Mouse (Mus musculus): Measurements from ENCODE around the gene Ice1. TPM values are rescaled to one million over a fixed set of nuclear protein-coding genes. Genes with fewer than 3 reads are reported as not detected.

Ice1 gene
- total RNA-seq (2015; ENCODE audit: low replicate concordance) (8.4 and 14.4 TPM in 2 replicates), total RNA-seq (2017; ENCODE audit: low replicate concordance) (2.8 and 4.4 TPM in 2 replicates)

GRCm38 (mm10) chr13:70637282-70637661, at the start of gene Ice1:
Gene Ice1, minus strand, starts transcription at chr13:70637634.
- 0 out of 2 replicates have a peak, but pooled peaks have one; percentile 9 for ATAC-seq (replicated peaks; ENCODE audit: low FRiP score, poor library complexity, severe bottlenecking)

DNA sequence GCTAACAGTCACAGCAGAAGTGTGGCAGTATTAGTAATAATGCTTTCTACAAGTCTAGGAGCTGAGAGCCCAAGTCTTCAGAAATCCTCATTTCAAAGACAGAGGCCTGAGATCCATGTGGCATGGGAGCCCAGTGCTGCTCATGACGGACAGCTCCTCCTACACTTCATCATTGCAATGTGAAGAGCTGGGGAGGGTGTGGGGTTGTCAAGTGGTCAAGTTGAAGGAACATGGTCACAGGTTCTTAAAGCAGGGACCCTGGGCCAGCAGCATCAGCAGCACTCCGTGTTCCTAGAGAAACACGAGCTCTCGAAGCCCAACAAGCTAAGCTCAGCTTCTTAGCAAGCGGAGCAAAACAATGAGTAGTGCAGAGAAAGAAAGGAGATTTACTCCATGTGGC, 48.4 kb upstream of the Ice1 start:
- ATAC-seq (replicated peaks; ENCODE audit: low FRiP score, poor library complexity, severe bottlenecking), result no peak

- ATAC-seq (replicated peaks; ENCODE audit: low FRiP score, poor library complexity, severe bottlenecking), result no peak
Observed at GRCm38 (mm10) chr13:70684976-70685609, 47.7 kb upstream of the Ice1 start.

GRCm38 (mm10) chr13:70681411-70682183, 44.2 kb upstream of the Ice1 start:
- ATAC-seq (replicated peaks; ENCODE audit: low FRiP score, poor library complexity, severe bottlenecking), result no peak

DNA sequence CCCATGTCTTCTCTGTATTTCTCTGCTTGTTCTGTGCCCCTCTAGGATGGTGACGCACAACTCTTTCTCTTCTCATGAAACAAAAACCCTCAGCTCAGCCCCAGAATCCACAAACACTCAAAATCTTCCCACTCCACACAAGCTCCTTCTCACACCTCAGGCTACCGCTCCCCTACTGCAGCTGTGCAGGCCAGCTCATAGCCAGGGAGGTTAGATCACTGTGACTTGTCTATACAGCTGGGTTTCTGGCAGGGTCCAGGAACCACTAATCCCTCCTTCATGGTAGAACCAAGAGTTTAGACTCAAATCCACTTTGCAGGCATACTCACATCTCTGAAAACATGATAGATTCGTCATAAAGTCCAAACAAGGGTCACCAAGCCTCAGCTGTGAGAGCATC, 42.9 kb upstream of the Ice1 start:
- no peak for ATAC-seq (replicated peaks; ENCODE audit: low FRiP score, poor library complexity, severe bottlenecking)

- no peak for ATAC-seq (replicated peaks; ENCODE audit: low FRiP score, poor library complexity, severe bottlenecking)
Observed at GRCm38 (mm10) chr13:70677689-70678088, 40.3 kb upstream of the Ice1 start.

- no peak for ATAC-seq (replicated peaks; ENCODE audit: low FRiP score, poor library complexity, severe bottlenecking)
Observed at GRCm38 (mm10) chr13:70676243-70677183, 39.1 kb upstream of the Ice1 start.

GRCm38 (mm10) chr13:70674998-70675397, 37.6 kb upstream of the Ice1 start:
- no peak for ATAC-seq (replicated peaks; ENCODE audit: low FRiP score, poor library complexity, severe bottlenecking)

- ATAC-seq (replicated peaks; ENCODE audit: low FRiP score, poor library complexity, severe bottlenecking), result no peak
Observed at GRCm38 (mm10) chr13:70670080-70670479, 32.6 kb upstream of the Ice1 start.

- ATAC-seq (replicated peaks; ENCODE audit: low FRiP score, poor library complexity, severe bottlenecking), result no peak
Observed at GRCm38 (mm10) chr13:70659715-70660114, 22.3 kb upstream of the Ice1 start.

- ATAC-seq (replicated peaks; ENCODE audit: low FRiP score, poor library complexity, severe bottlenecking), result no peak
Observed at GRCm38 (mm10) chr13:70656741-70657140, 19.3 kb upstream of the Ice1 start.

DNA sequence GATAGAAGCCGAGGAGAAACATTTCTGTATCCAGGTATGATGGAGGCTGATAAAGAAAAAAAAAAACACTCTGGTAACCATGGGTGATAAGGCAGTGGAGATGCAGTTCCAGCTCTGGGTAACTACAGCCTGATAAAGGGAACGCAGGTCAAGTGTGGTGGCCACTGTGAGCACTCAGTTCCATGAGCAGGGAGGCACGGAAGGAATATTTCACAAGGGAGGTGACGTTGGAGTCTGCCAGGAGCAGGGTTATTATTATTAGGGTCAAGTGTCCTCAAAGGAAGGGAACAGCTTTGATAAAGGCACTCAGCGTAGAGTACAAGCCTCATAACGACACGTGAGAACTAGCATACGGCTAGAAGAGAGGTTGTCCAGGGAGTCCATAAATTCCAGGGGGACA, 18.9 kb upstream of the Ice1 start:
- ATAC-seq (replicated peaks; ENCODE audit: low FRiP score, poor library complexity, severe bottlenecking), result no peak

DNA sequence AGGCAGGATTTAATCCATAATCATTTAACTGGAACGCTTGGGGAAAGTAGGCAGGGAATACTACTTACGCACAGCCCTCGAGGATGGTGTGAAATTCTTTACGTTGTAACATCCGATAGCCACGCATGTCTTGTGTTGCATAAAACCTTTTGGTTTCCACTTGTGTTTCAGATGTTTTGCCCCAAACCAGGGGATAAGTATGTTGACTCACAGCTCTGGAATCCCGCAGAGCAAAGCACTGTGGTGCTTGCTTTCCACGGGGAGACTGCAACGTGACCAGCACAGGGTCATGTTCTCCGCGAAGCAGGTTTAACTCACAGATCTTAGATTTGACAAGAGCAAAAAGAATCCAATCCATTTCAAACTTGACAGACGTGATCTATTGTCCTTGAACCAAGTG, 18.1 kb upstream of the Ice1 start:
- no peak for ATAC-seq (replicated peaks; ENCODE audit: low FRiP score, poor library complexity, severe bottlenecking)

DNA sequence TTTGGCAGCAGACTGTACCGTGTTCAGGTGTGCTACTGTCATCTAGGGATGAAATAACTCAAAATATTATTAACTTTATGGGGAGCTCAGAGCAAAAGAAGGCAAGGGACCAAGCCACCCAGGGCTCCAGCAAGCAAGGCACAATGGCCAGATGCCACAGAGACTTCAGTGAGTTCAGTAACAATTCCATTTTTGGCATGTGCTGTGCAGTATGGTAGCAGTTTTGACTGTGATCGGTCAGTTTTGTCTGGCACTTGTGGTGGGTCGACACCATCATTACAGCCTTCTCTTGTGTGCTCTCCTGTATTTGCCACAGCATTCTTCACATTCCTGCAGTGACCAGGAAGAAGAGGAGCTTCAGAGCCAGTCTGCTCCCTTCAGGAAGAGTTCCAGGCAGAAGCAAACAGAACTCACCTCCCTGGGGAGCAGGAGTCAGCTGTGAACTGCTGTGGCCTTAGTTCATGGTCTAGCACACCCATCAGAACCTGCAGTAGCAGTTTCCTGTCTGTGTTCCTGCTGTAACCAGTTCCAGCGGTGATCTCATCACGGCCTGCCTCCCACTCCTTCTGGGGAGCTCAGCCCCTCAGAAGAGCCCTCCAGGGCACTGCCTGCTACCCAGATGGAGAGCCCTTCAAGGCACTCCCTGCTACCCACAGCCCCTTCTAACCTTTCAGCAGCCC, 16.8 kb upstream of the Ice1 start:
- ATAC-seq (replicated peaks; ENCODE audit: low FRiP score, poor library complexity, severe bottlenecking), result no peak

DNA sequence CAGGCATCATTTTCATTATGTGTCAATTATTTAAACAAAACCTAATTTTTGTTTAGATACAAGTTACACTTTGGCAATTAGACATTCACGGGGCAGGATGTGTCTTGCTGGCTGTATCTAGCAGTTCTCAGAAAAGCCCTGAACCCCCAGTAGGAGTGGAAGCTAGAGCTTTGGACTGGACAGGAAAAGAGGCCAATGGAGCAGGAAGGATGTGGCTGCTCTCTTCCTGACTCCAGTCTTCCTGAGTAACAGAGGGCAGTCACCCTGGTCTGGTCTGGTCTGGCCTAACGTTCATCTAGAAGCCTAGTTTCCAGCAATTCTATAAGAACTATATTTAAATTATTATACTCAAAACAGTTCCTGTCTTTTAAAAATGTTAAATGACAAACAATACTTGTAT, 16.0 kb upstream of the Ice1 start:
- ATAC-seq (replicated peaks; ENCODE audit: low FRiP score, poor library complexity, severe bottlenecking), result no peak

DNA sequence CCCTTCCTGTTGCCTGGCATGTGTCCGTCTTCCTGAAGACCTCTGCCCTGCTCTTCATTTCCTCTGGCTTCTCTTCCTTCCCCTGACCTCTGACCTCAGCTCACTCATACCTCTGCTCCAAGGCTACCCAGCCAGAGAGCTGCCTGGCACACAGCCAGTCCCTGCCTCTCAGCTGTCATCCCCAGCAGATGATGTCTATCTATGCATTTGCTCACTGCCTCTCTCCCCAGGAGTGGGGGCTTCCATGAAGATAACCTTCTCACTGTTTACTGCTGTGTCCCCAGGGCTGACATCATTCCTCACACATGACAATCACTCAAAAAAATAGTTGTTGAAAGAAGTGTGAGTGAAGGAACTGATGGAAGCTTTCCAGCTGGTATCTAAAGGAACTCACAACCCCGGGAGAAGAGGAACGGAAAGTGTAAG, 12.6 kb upstream of the Ice1 start:
- ATAC-seq (replicated peaks; ENCODE audit: low FRiP score, poor library complexity, severe bottlenecking), result no peak

DNA sequence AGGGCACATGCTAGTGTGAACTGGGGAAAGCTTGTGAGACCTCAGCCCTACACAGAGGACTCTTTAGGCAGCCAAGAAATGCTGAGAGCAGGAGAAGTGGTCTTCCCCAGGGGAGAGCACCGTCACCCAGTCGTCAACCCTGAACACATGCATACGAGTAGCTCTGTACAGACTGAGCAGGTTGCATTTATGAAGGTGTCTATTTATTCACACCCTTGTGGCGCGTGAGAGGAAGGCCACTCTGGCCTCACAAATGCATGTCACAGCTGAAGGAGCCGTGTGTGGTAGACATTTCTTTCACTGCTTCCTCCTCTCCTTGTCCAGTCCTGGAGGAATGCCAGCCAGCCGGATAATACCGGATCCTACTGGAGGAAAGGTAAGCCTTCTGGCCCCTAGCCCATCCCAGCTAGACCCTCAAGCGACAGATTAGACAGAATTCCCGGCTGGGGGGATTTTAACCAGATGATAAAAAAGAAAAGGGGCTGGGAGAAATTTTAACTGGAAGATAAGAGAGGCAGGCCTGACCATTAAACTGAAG, 8.6 kb upstream of the Ice1 start:
- no peak for ATAC-seq (replicated peaks; ENCODE audit: low FRiP score, poor library complexity, severe bottlenecking)

GRCm38 (mm10) chr13:70644083-70644462, 6.6 kb upstream of the Ice1 start:
- no peak for ATAC-seq (replicated peaks; ENCODE audit: low FRiP score, poor library complexity, severe bottlenecking)

GRCm38 (mm10) chr13:70643408-70644082, 6.1 kb upstream of the Ice1 start:
- no peak for ATAC-seq (replicated peaks; ENCODE audit: low FRiP score, poor library complexity, severe bottlenecking)

All from erythroid progenitor cell, adult 5-6 weeks (primary cell).